Mouse (Mus musculus) naive thymus-derived CD4-positive, alpha-beta T cell, adult 2 months (primary cell): ENCODE measurements around the gene Vmn1r137.
"Not testable (repeated sequence)": the region's sequence is repeated elsewhere in the genome, so short reads cannot be mapped to it uniquely, and the experiment has no call there.

Experiments
- DNase-seq: peaks from one replicate; pipeline ENCODE4 v3.0.0-alpha.2; 2011; ENCODE audit warnings: low read depth

Vmn1r137 gene

DNA sequence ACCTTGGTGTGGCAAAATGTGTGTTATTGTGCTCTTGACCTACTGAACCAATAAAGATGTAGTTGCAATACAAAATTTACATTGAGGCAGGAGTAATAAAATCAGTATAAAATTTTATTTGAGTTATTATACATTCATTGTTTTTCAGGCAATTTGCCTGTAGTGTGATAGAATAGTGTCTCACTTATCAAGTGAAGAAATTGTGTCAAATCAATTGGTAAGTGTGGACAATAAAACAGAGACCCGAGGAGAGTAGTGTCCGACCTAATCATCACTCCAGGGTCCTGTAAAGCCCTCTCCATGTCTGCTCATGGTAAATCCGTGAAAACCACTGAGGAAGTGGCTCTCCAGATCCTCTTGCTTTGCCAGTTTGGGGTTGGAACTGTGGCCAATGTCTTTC, at the start of gene Vmn1r137:
Vmn1r137 (plus strand) TSS at position 301 of the 400 bp plus-strand sequence.
- not testable (repeated sequence) for DNase-seq

DNA sequence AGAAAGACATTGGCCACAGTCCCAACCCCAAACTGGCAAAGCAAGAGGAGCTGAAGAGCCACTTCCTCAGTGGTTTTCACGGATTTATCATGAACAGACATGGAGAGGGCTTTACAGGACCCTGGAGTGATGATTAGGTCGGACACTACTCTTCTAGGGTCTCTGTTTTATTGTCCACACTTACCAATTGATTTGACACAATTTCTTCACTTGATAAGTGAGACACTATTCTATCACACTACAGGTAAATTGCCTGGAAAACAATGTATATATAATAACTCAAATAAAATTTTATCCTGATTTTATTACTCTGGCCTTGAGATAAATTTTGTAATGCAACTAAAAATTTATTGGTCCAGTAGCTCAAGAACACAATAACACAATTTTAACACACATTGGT, 34.4 kb downstream of the Vmn1r137 start, which contains the start of gene Vmn1r138:
Vmn1r138 (minus strand) TSS at position 101 of the 400 bp plus-strand sequence.
- not testable (repeated sequence) for DNase-seq
